Mouse (Mus musculus): ENCODE measurements at regions not wholly inside any gene's neighbourhood (a gene's known extent, or its start where the extent isn't known, plus 50 kb on each side); places are given as distances from the start of the nearest gene placed in this dataset.
"Not testable (repeated sequence)": the region's sequence is repeated elsewhere in the genome, so short reads cannot be mapped to it uniquely, and the experiment has no call there.

DNA sequence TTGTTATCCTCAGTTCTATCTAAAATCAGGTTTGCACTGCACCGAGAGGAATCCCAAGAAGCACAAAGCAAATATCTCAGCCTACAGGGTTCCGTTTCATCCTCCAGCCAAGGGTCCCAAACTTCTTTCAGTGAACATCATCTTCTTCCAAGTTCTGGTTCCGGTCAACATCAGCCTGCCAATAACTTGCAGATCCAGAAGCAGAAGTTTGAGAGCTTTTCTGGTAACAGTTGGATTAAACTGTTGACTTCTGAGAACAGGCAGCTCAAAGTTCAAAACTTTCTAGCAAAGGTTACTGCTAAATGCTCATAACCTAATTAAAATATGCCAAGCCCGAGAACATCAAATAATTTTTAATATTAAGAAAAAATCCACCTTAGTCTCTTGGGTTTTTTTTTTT, 237.0 kb upstream of the Gm37988 start:
- DNase-seq (ENCODE audit: low spot score in 2 of 2), result no peak

GRCm38 (mm10) chr1:4571299-4572202, 236.1 kb upstream of the Gm37988 start:
- peak; percentile 38 to 71 for DNase-seq (ENCODE audit: low spot score in 2 of 2)

GRCm38 (mm10) chr1:4572311-4572710, 235.4 kb upstream of the Gm37988 start:
- DNase-seq (ENCODE audit: low spot score in 2 of 2), result no peak

GRCm38 (mm10) chr1:4574101-4574500, 233.6 kb upstream of the Gm37988 start:
- DNase-seq (ENCODE audit: low spot score in 2 of 2), result no peak

DNA sequence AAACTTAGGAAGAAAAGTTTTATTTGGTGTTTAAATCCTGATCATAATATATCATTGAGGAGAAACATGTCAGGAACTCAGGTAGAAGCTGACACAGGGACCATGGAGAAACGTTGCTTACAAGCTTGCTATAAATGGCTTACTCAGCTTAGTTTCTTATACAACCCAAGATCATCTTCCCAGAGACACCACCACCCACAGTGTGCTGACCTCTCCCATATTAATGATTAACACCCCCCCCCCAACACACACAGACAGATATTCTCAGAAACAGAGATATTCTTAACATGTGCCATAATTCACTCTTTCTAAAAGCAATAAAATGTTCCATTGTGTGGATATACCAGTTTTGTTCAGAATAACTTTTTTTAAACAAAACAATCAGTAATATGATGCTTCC, 230.7 kb upstream of the Gm37988 start:
- DNase-seq (ENCODE audit: low spot score in 2 of 2), result no peak

DNA sequence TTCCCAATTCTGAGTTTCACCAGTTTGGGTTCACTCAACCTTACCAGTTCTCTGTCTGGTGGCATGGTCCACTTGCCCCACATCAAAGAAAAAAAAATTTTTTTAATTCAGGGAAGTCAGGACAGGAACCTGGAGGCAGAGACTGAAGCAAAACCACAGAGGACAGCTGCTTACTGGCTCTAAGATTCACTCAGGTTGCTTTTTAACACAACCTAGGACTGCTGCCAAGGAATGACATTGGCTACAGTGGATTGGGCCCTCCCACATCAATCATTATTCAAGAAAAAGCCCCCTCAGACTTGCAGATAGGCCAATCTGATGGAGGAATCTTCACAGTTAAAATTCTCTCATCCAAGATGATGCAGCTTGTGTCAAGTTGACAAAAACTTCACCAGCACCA, 225.2 kb upstream of the Gm37988 start:
- DNase-seq (ENCODE audit: low spot score in 2 of 2), result no peak

- no peak for DNase-seq (ENCODE audit: low spot score in 2 of 2)
Observed at GRCm38 (mm10) chr1:4597856-4598255, 209.8 kb upstream of the Gm37988 start.

DNA sequence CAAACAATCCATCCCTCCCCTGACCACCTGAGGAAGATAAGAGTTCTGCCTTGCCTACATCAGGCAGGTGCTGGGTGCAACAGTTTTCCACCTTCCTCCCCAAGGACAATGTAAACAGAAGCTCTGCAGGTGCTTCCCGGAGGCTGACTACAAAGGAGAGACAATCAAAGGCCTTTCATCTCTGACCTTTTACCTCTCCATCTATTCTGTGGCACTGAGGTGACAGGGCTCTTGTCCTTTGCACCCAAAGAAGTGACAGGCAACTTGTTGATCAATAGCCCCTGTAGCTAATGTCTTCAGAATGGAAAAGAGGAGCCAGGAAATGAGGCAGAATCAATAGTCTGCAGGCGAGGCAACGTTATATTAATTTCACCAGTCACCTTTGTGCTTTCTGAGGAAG, 209.3 kb upstream of the Gm37988 start:
- DNase-seq (ENCODE audit: low spot score in 2 of 2), result no peak

GRCm38 (mm10) chr1:4602386-4602785, 205.3 kb upstream of the Gm37988 start:
- peak in 1 of 2 experiments; percentile 18 for DNase-seq (ENCODE audit: low spot score in 2 of 2)

DNA sequence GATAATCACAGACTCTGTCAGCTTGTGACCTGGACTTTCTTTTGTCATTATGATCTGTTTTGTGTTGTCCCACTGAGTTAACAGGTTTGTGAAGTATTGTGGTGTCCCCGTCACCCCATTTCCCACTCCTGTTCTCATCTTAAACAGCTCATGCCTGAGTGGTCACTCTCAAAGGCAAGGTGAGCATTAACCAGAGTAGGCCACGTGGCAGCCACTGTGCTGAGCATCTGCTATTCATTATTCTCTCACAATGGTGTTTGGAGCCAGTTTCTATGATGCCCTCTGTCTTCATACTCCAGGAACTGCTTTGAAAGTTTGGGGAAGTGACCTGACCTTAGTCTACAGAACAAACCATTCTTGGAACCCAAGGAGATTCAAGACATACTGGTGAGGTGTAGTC, 198.9 kb upstream of the Gm37988 start:
- no peak for DNase-seq (ENCODE audit: low spot score in 2 of 2)

- no peak for DNase-seq (ENCODE audit: low spot score in 2 of 2)
Observed at GRCm38 (mm10) chr1:4613305-4613704, 194.4 kb upstream of the Gm37988 start.

GRCm38 (mm10) chr1:4615286-4615685, 192.4 kb upstream of the Gm37988 start:
- DNase-seq (ENCODE audit: low spot score in 2 of 2), result no peak

DNA sequence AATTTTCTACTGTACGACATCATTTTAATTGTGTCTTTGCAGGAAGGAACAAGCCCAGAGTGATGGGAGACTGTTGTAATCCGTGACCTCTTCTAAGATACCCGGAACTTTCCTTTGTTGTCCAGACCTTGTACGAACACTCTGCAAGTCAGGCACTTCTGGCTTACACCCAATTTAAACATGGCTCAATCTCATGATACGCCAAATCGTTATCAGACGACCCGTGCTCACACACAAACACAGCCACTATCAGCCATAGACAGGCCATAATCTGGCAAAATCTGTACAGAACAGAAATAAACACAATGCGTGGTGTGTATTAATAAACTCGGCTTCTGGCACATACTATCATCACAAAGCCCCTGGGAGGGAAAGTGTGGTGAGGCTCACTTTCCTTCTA, 190.2 kb upstream of the Gm37988 start:
- peak; percentile 17 to 23 for DNase-seq (ENCODE audit: low spot score in 2 of 2)

DNA sequence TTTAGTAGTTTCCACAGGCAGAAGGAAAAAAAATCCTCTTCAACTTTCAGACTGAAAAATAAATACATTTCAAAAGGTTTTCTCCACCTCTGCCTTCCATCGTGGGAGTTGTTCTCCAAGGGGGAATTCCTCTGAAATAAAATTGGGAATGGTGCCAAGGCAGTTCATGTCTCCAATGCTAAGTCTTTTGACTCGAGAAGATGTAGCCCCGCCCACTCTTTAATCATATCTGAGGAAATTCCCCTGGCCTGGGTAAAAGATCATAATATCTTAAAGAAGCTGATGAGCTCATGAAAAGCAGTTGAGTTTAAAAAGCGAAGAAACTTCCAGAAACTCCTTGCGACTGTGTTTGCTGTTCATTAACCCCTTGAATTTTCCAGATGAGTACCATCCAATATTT, 185.3 kb upstream of the Gm37988 start:
- DNase-seq (ENCODE audit: low spot score in 2 of 2), result no peak

GRCm38 (mm10) chr1:4623268-4623667, 184.4 kb upstream of the Gm37988 start:
- DNase-seq (ENCODE audit: low spot score in 2 of 2), result no peak

- DNase-seq (ENCODE audit: low spot score in 2 of 2), result peak in 1 of 2 experiments; percentile 6
Observed at GRCm38 (mm10) chr1:4653937-4654336, 153.8 kb upstream of the Gm37988 start.

GRCm38 (mm10) chr1:4655252-4655651, 152.4 kb upstream of the Gm37988 start:
- no peak for DNase-seq (ENCODE audit: low spot score in 2 of 2)

- DNase-seq (ENCODE audit: low spot score in 2 of 2), result no peak
Observed at GRCm38 (mm10) chr1:4656883-4657282, 150.8 kb upstream of the Gm37988 start.

DNA sequence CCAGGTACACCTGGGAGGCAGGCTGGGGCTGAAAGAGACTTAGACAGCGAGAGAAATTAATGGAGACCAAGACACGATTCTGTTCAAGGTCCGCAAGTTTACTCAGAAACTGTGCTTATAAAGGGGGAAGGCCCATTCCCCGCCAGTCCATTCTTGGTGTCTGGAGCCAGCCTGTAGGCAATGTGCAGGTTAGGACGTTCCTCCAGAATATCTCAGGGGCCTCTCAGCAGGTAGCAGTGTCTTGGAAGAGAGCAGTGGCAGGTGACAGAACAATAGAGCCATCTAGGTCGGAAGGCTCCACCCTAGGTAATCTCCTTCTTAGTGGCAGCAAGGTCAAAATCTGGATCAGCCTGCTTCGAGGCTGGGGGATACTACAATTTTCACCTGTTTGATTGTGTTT, 147.6 kb upstream of the Gm37988 start:
- not testable (repeated sequence) for DNase-seq (ENCODE audit: low spot score in 2 of 2)

DNA sequence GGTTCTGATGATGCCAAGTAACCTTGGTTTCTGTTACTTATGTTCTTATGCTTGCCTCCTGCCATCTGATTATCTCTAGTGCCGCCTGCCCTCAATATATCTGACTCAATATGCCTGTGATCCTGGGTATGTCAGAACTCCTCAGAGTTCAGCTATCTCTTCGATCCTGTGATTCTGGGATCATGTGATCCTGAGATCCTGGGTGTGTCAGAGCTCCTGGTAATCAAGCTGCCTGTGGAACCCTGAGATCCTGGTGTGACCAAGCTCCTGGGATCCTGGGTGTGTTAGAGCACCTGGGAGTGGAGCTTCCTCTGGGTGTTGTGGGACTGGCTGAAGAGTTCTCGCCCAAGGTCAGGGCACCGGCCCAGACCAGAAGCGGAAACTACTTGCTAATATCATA, 147.1 kb upstream of the Gm37988 start:
- not testable (repeated sequence) for DNase-seq (ENCODE audit: low spot score in 2 of 2)

DNA sequence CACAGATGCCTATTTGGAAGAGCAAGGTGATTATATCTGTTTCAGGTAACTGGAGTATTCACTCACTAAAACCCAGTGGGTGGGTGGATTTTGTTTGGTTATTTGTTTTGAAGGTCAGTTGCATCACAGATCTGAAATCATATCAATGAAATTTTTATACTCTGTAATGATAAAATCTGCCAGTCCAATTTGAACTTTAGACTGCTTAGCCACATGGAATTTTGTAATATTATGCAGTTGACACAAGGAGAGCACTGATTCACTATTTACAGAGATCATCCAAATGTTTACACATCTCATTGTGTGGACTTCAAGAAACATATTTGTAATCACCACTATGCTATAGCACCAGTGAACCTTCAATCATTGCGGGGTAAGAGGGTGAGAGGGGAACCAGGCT, 145.9 kb upstream of the Gm37988 start:
- no peak for DNase-seq (ENCODE audit: low spot score in 2 of 2)

DNA sequence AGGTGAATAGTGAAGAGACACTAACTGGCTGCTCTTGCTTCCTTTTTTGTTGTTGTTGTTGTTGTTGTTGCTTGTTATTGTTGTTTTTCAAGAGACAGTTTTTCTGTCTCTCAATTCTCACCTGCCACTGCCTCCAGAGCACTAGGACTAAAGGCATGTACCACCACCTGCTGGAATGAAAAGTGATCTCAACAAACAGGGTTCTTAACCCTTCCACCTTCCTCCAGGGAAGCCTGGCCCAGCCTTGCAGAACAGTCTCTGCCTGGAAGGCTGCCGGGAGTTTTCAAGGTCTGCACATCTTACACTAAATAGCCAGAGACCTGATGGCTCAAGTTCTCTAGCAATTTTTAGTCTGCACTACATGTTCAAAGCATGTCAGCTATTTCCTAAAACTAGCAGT, 138.0 kb upstream of the Gm37988 start:
- no peak for DNase-seq (ENCODE audit: low spot score in 2 of 2)

- DNase-seq (ENCODE audit: low spot score in 2 of 2), result peak in 1 of 2 experiments; percentile 9
Observed at GRCm38 (mm10) chr1:4671237-4672019, 136.3 kb upstream of the Gm37988 start.
